Mouse (Mus musculus) G1E (cell line): Measurements from ENCODE around the gene Rufy3.

Experiments
- CTCF ChIP-seq: IDR thresholded peaks from 2 replicates; pipeline ENCODE4 v1.5.1; 2012; ENCODE audit warnings: low read depth, low read length, inconsistent platforms, mixed read lengths
- GATA1 ChIP-seq: IDR thresholded peaks from 2 replicates; pipeline ENCODE4 v1.6.1; 2012; ENCODE audit warnings: borderline replicate concordance, low read length, inconsistent platforms, mixed read lengths
- GATA2 ChIP-seq: IDR thresholded peaks from 2 replicates; pipeline ENCODE4 v1.6.1; 2012; ENCODE audit warnings: low read depth, low read length, inconsistent platforms, borderline replicate concordance
- POLR2AphosphoS5 ChIP-seq: IDR thresholded peaks from 2 replicates; pipeline ENCODE4 v1.6.1; 2012; ENCODE audit warnings: low read depth, low read length, inconsistent platforms; ENCODE audit not compliant: insufficient replicate concordance
- TAL1 ChIP-seq: conservative IDR thresholded peaks from 2 replicates; pipeline ENCODE4 v1.6.1; 2012; ENCODE audit warnings: low read depth, low read length, inconsistent platforms, mixed read lengths

GRCm38 (mm10) chr5:88674703-88675442 lies 110.0 kb downstream of the Rufy3 start:
- TF ChIP-seq CTCF (no peak), GATA1 (no peak), POLR2AphosphoS5 (no peak), TAL1 (no peak), GATA2 (no peak)
